Mouse (Mus musculus): ENCODE data around the gene Rhox8. TPM values are rescaled to one million over a fixed set of nuclear protein-coding genes. Genes with fewer than 3 reads are reported as not detected.

Gene Rhox8
- polyA plus RNA-seq, 1 experiment from 2014 or later, result not detected

Other genes starting within 250 kb of the Rhox8 start
- gene Rhox2g, start 235.5 kb downstream of the Rhox8 start, polyA plus RNA-seq (2015; fragmentation: Nextera tagmentation; extraction: Ambion mirVana), result not detected in 2 replicates
- not detected in 2 replicates for gene Rhox4g, start 227.6 kb downstream of the Rhox8 start, polyA plus RNA-seq (2015; fragmentation: Nextera tagmentation; extraction: Ambion mirVana)
- not detected in 2 replicates for gene Rhox3h, start 210.2 kb downstream of the Rhox8 start, polyA plus RNA-seq (2015; fragmentation: Nextera tagmentation; extraction: Ambion mirVana)
- gene Rhox2h, start 205.7 kb downstream of the Rhox8 start, polyA plus RNA-seq (2015; fragmentation: Nextera tagmentation; extraction: Ambion mirVana), result not detected in 2 replicates
- 2.2 and 3.3 TPM in 2 replicates for gene Rhox5, start 74.1 kb downstream of the Rhox8 start, polyA plus RNA-seq (2015; fragmentation: Nextera tagmentation; extraction: Ambion mirVana)
- not detected in 2 replicates for gene Rhox6, start 52.0 kb downstream of the Rhox8 start, polyA plus RNA-seq (2015; fragmentation: Nextera tagmentation; extraction: Ambion mirVana)
- not detected in 2 replicates for gene Rhox7a, start 47.3 kb downstream of the Rhox8 start, polyA plus RNA-seq (2015; fragmentation: Nextera tagmentation; extraction: Ambion mirVana)
- gene Rhox7b, start 18.3 kb upstream of the Rhox8 start, polyA plus RNA-seq (2015; fragmentation: Nextera tagmentation; extraction: Ambion mirVana), result not detected in 2 replicates
- not detected in 2 replicates for gene Rhox9, start 22.8 kb upstream of the Rhox8 start, polyA plus RNA-seq (2015; fragmentation: Nextera tagmentation; extraction: Ambion mirVana)
- gene Btg1-ps1, start 139.9 kb upstream of the Rhox8 start, polyA plus RNA-seq (2015; fragmentation: Nextera tagmentation; extraction: Ambion mirVana), result not detected in 2 replicates
- not detected in 2 replicates for gene Btg1-ps2, start 164.2 kb upstream of the Rhox8 start, polyA plus RNA-seq (2015; fragmentation: Nextera tagmentation; extraction: Ambion mirVana)
- not detected in 2 replicates for gene Rhox10, start 187.5 kb upstream of the Rhox8 start, polyA plus RNA-seq (2015; fragmentation: Nextera tagmentation; extraction: Ambion mirVana)
- not detected in 2 replicates for gene Rhox11, start 206.2 kb upstream of the Rhox8 start, polyA plus RNA-seq (2015; fragmentation: Nextera tagmentation; extraction: Ambion mirVana)
- not detected in 2 replicates for gene Rhox12, start 232.0 kb upstream of the Rhox8 start, polyA plus RNA-seq (2015; fragmentation: Nextera tagmentation; extraction: Ambion mirVana)
- gene Rhox13, start 242.3 kb upstream of the Rhox8 start, polyA plus RNA-seq (2015; fragmentation: Nextera tagmentation; extraction: Ambion mirVana), result not detected in 2 replicates